22 mouse cellular contexts compared by ENCODE assay signal in genomic region chr17:29098291-29098690, GRCm38 (mm10). TPM values are rescaled to one million over a fixed set of nuclear protein-coding genes. Genes with fewer than 3 reads are reported as not detected.
A peak's percentile ranks its signal among the peaks of the same experiment; 100 is the strongest.
DNase-seq lines count a peak whose midpoint lies in the region; TF ChIP-seq lines count a peak whose summit lies in the region.
"Had no signal": no experiment of that assay in that cellular context is flagged by ENCODE, and none has a peak within 500 bp of the region (broad histone marks: within the 10 kb centered on the region; RNA-seq: fewer than 3 reads in every experiment).

No protein-coding gene starts in this region.

- peaks cover 26% of the 10 kb centered on the region for H3K4me1 ChIP-seq in hindbrain, embryonic 10.5 days (replicated peaks)

- H3K36me3 ChIP-seq in myocyte (ENCODE audit: control insufficient read depth, insufficient read depth) = peaks cover 50% of the 10 kb centered on the region
- H3K36me3 ChIP-seq in hindbrain, embryonic 10.5 days = peaks cover 20% of the 10 kb centered on the region
- H3K36me3 ChIP-seq: forebrain, embryonic 12.5 days had no signal

- WGBS in hindbrain, embryonic 10.5 days = 92% methylated on average over 24 of the region's 24 CpGs

- H3K27me3 ChIP-seq in myocyte (ENCODE audit: control insufficient read depth, insufficient read depth, insufficient read length) = no peaks in the 10 kb centered on the region
- H3K27me3 ChIP-seq in hindbrain, embryonic 10.5 days (ENCODE audit: insufficient read depth, poor library complexity, severe bottlenecking) = peaks cover 32% of the 10 kb centered on the region

- peak; percentile 21 for DNase-seq in right cerebral cortex, postnatal 10 days (ENCODE audit: low spot score in 2 of 2)
- no peak for DNase-seq in right cerebral cortex, postnatal 36 days (ENCODE audit: low spot score in 2 of 2)
- DNase-seq in urinary bladder, postnatal 14 days (ENCODE audit: low spot score) = peak; percentile 3
- DNase-seq in urinary bladder, postnatal 10 days (ENCODE audit: low spot score) = no peak
- no peak for DNase-seq in hindbrain, embryonic 10.5 days (ENCODE audit: low spot score)
- DNase-seq: adrenal gland, adult 8-10 months; gastrocnemius, postnatal 14 days; kidney, adult 9 months; kidney, postnatal 10 days; layer of hippocampus, adult 9-11 months; liver, embryonic 13.5 days; lung, adult 18-20 months; lung, postnatal 14 days; right cerebral cortex, postnatal 14 days had no signal

- H3K27ac ChIP-seq in hindbrain, embryonic 10.5 days = no peak overlapping the region
- H3K27ac ChIP-seq: forebrain, embryonic 12.5 days; hindbrain, embryonic 13.5 days; limb, embryonic 10.5 days; limb, embryonic 15.5 days; liver, embryonic 13.5 days; neural tube, embryonic 12.5 days had no signal

- TF ChIP-seq POLR2A in myocyte (IDR thresholded peaks at IDR 0.05; ENCODE audit: insufficient read length, low read depth) = peak; percentile 76

- no peak overlapping the region for H3ac ChIP-seq in myocyte (ENCODE audit: control insufficient read depth, insufficient read length)

- no peak overlapping the region for H3K4me2 ChIP-seq in myocyte (ENCODE audit: low read depth)
- H3K4me2 ChIP-seq: forebrain, embryonic 12.5 days; heart, embryonic 11.5 days; hindbrain, embryonic 13.5 days; limb, embryonic 15.5 days; liver, embryonic 13.5 days; midbrain, embryonic 11.5 days; neural tube, embryonic 12.5 days had no signal

- H3K4me3 ChIP-seq in myocyte = peak overlapping the region; percentile 100
- H3K4me3 ChIP-seq in hindbrain, embryonic 10.5 days = no peak overlapping the region
- H3K4me3 ChIP-seq: forebrain, embryonic 12.5 days; hindbrain, embryonic 13.5 days; limb, embryonic 10.5 days; limb, embryonic 15.5 days; liver, embryonic 13.5 days; neural tube, embryonic 12.5 days had no signal

- peaks cover 7% of the 10 kb centered on the region; the same call in 1 of the 2 replicates for H3K9me3 ChIP-seq in hindbrain, embryonic 10.5 days
- H3K9me3 ChIP-seq: forebrain, embryonic 12.5 days; hindbrain, embryonic 13.5 days; limb, embryonic 10.5 days; limb, embryonic 15.5 days; liver, embryonic 13.5 days; neural tube, embryonic 12.5 days had no signal

- peaks cover 49% of the 10 kb centered on the region for H3K79me2 ChIP-seq in myocyte (ENCODE audit: control insufficient read depth, insufficient read depth)

TF ChIP-seq in myocyte, 11 proteins besides CTCF, POLR2A, EP300 and RAD21:
- TF ChIP-seq SRF (IDR thresholded peaks at IDR 0.05; ENCODE audit: control insufficient read depth, insufficient read length, low read depth) = no peak
- no peak for TF ChIP-seq REST (IDR thresholded peaks at IDR 0.05; ENCODE audit: insufficient read depth, insufficient read length)
- peak; percentile 93 for TF ChIP-seq POLR2AphosphoS2 (IDR thresholded peaks at IDR 0.05; ENCODE audit: insufficient read length, low read depth)

RNA-seq across cellular contexts. Expression of gene Cdkn1a, which starts 7.5 kb away (rescaled TPM):
- 2,069 TPM for polyA plus RNA-seq in myocyte (2012; fragmentation: generic; extraction: Trizol)
- 29.9 and 36.0 TPM in 2 replicates for polyA plus RNA-seq in hindbrain, embryonic 10.5 days (2016; fragmentation: Nextera tagmentation; extraction: Ambion mirVana)

RNA-seq across cellular contexts. Expression of gene Rab44, which starts 15.7 kb away (rescaled TPM):
- polyA plus RNA-seq in myocyte (2012; fragmentation: generic; extraction: Trizol) = 6.8 TPM
- polyA plus RNA-seq in hindbrain, embryonic 10.5 days (2016; fragmentation: Nextera tagmentation; extraction: Ambion mirVana) = 0.04 TPM in 1 of 2 replicates, not detected in the other
- polyA plus RNA-seq: heart, embryonic 11.5 days had no signal

Comparison
In these comparisons a context has a peak if more than half of its experiments do, and no peak if none do; other contexts are left out.
1. DNase-seq: peak in right cerebral cortex, postnatal 10 days (2 of 2) and urinary bladder, postnatal 14 days (single experiment); none in right cerebral cortex, postnatal 36 days (0 of 2), urinary bladder, postnatal 10 days (single experiment) and hindbrain, embryonic 10.5 days (single experiment).
2. RNA of gene Cdkn1a, which starts 7.5 kb away (polyA plus RNA-seq): 2,069 TPM in myocyte (single experiment); 29.9 to 36.0 TPM in hindbrain, embryonic 10.5 days; every median in the first group is over 10 times any median in the second.